24 mouse cellular contexts compared by ENCODE assay signal in genomic region chr1:20839911-20840310, GRCm38 (mm10). TPM values are rescaled to one million over a fixed set of nuclear protein-coding genes. Genes with fewer than 3 reads are reported as not detected.
DNase-seq lines count a peak whose midpoint lies in the region; ATAC-seq and TF ChIP-seq lines count a peak whose summit lies in the region.
"Had no signal": no experiment of that assay in that cellular context is flagged by ENCODE, and none has a peak within 500 bp of the region (broad histone marks: within the 10 kb centered on the region; RNA-seq: fewer than 3 reads in every experiment).

No protein-coding gene starts in this region.

- 76% methylated on average over 3 of the region's 3 CpGs for WGBS in midbrain, embryonic 14.5 days
- 68% methylated on average over 3 of the region's 3 CpGs for WGBS in midbrain, embryonic 15.5 days
- 73% methylated on average over 3 of the region's 3 CpGs for WGBS in kidney, embryonic 16.5 days

- H3K4me1 ChIP-seq in midbrain, embryonic 14.5 days (ENCODE audit: control insufficient read depth, insufficient read depth, low read length), result peaks cover 2% of the 10 kb centered on the region; the same call in 1 of the 2 replicates
- no peaks in the 10 kb centered on the region for H3K4me1 ChIP-seq in midbrain, embryonic 15.5 days
- H3K4me1 ChIP-seq in kidney, embryonic 16.5 days (ENCODE audit: insufficient read depth, low read length), result no peaks in the 10 kb centered on the region
- H3K4me1 ChIP-seq: embryonic facial prominence, embryonic 10.5 days; liver, embryonic 12.5 days; neural tube, embryonic 13.5 days had no signal

- no peak for TF ChIP-seq CTCF in layer of hippocampus, adult 2 months (conservative IDR thresholded peaks at IDR 0.05)

- H3K9ac ChIP-seq in midbrain, embryonic 14.5 days (replicated peaks; ENCODE audit: low read length), result no peak overlapping the region
- H3K9ac ChIP-seq in midbrain, embryonic 15.5 days, result no peak overlapping the region
- H3K9ac ChIP-seq in kidney, embryonic 16.5 days (replicated peaks; ENCODE audit: low read length), result no peak overlapping the region
- H3K9ac ChIP-seq: hindbrain, embryonic 14.5 days; liver, embryonic 12.5 days; neural tube, embryonic 13.5 days had no signal

- no peak overlapping the region for H3K4me2 ChIP-seq in midbrain, embryonic 14.5 days (ENCODE audit: low read length)
- no peak overlapping the region for H3K4me2 ChIP-seq in midbrain, embryonic 15.5 days
- H3K4me2 ChIP-seq in kidney, embryonic 16.5 days (replicated peaks; ENCODE audit: low read depth, low read length), result no peak overlapping the region
- H3K4me2 ChIP-seq: hindbrain, embryonic 14.5 days; liver, embryonic 12.5 days; neural tube, embryonic 13.5 days had no signal

- no peak overlapping the region for H3K4me3 ChIP-seq in midbrain, embryonic 14.5 days (replicated peaks; ENCODE audit: low read depth, low read length)
- no peak overlapping the region for H3K4me3 ChIP-seq in midbrain, embryonic 15.5 days
- no peak overlapping the region for H3K4me3 ChIP-seq in layer of hippocampus, adult 2 months
- H3K4me3 ChIP-seq in kidney, embryonic 16.5 days (ENCODE audit: low read length), result no peak overlapping the region
- H3K4me3 ChIP-seq: embryonic facial prominence, embryonic 10.5 days; liver, embryonic 12.5 days; neural tube, embryonic 13.5 days had no signal

- no peaks in the 10 kb centered on the region for H3K9me3 ChIP-seq in midbrain, embryonic 14.5 days (ENCODE audit: control insufficient read depth, low read length)
- no peaks in the 10 kb centered on the region for H3K9me3 ChIP-seq in midbrain, embryonic 15.5 days
- H3K9me3 ChIP-seq in kidney, embryonic 16.5 days (ENCODE audit: low read length), result no peaks in the 10 kb centered on the region
- H3K9me3 ChIP-seq: embryonic facial prominence, embryonic 10.5 days; liver, embryonic 12.5 days; neural tube, embryonic 13.5 days had no signal

- no peak for ATAC-seq in midbrain, embryonic 14.5 days (ENCODE audit: low FRiP score, low TSS enrichment)
- ATAC-seq in midbrain, embryonic 15.5 days (replicated peaks), result no peak
- ATAC-seq in inflammation-experienced regulatory T-cells, adult 6 months, result no peak
- no peak for ATAC-seq in kidney, embryonic 16.5 days (ENCODE audit: low FRiP score, low TSS enrichment)
- ATAC-seq: liver, embryonic 12.5 days had no signal

- H3K27ac ChIP-seq in midbrain, embryonic 14.5 days (replicated peaks; ENCODE audit: low read depth, low read length), result no peak overlapping the region
- H3K27ac ChIP-seq in midbrain, embryonic 15.5 days, result no peak overlapping the region
- H3K27ac ChIP-seq in layer of hippocampus, adult 2 months, result no peak overlapping the region
- no peak overlapping the region for H3K27ac ChIP-seq in kidney, embryonic 16.5 days (ENCODE audit: low read length)
- H3K27ac ChIP-seq: embryonic facial prominence, embryonic 10.5 days; hindbrain, embryonic 14.5 days; liver, embryonic 12.5 days; neural tube, embryonic 13.5 days had no signal

- H3K27me3 ChIP-seq in midbrain, embryonic 14.5 days (ENCODE audit: control insufficient read depth, insufficient read depth, low read length), result no peaks in the 10 kb centered on the region
- H3K27me3 ChIP-seq in midbrain, embryonic 15.5 days (replicated peaks), result no peaks in the 10 kb centered on the region
- no peaks in the 10 kb centered on the region for H3K27me3 ChIP-seq in kidney, embryonic 16.5 days (ENCODE audit: insufficient read depth, low read length)
- H3K27me3 ChIP-seq: liver, embryonic 12.5 days; neural tube, embryonic 13.5 days had no signal

- no peaks in the 10 kb centered on the region for H3K36me3 ChIP-seq in midbrain, embryonic 14.5 days (ENCODE audit: control insufficient read depth, insufficient read depth, low read length)
- H3K36me3 ChIP-seq in midbrain, embryonic 15.5 days (replicated peaks), result no peaks in the 10 kb centered on the region
- no peaks in the 10 kb centered on the region for H3K36me3 ChIP-seq in kidney, embryonic 16.5 days (ENCODE audit: insufficient read depth, low read length)
- H3K36me3 ChIP-seq: embryonic facial prominence, embryonic 10.5 days; liver, embryonic 12.5 days; neural tube, embryonic 13.5 days had no signal

- peak; percentile 11 for DNase-seq in midbrain, embryonic 14.5 days
- peak; percentile 66 for DNase-seq in cerebellum, adult 11 months
- DNase-seq in cerebellum, adult 8-10 months, result peak; percentile 67
- DNase-seq in layer of hippocampus, adult 2 months (ENCODE audit: low spot score in 2 of 2), result peak; percentile 42 to 44
- no peak for DNase-seq in urinary bladder, postnatal 10 days (ENCODE audit: low spot score)
- DNase-seq: adrenal gland, adult 2 months; gastrocnemius, postnatal 10 days; heart, adult 18-20 months; heart, postnatal 36 days; kidney, adult 18-20 months; kidney, postnatal 14 days; lung, adult 2 months; lung, postnatal 4 days; thymus, adult 2 months had no signal

RNA-seq across cellular contexts. Expression of gene Mcm3, which starts 19.8 kb away (rescaled TPM):
- 16.6 and 28.3 TPM in 2 replicates for polyA plus RNA-seq in midbrain, embryonic 14.5 days (2014; fragmentation: Nextera tagmentation; extraction: Ambion mirVana)
- polyA plus RNA-seq in midbrain, embryonic 15.5 days (2015; fragmentation: Nextera tagmentation; extraction: Ambion mirVana), result 18.9 and 20.5 TPM in 2 replicates
- 1 to 10 TPM; 4.0 to 5.0 TPM for total RNA-seq in layer of hippocampus, adult 2 months (2021)
- 100 to 1,000 TPM in 1 of 3 experiments, 10 to 100 TPM in 2; 42.6 to 127 (median 54.3) TPM for polyA plus RNA-seq in inflammation-experienced regulatory T-cells, adult 6 months (2017; shearing (Covaris generic))
- 179 and 182 TPM in 2 replicates for polyA plus RNA-seq in kidney, embryonic 16.5 days (2015; fragmentation: Nextera tagmentation; extraction: Ambion mirVana)

RNA-seq across cellular contexts. Expression of gene Il17f, which starts 49.5 kb away (rescaled TPM):
- not detected in 2 replicates for polyA plus RNA-seq in midbrain, embryonic 14.5 days (2014; fragmentation: Nextera tagmentation; extraction: Ambion mirVana)
- not detected in 2 replicates for polyA plus RNA-seq in midbrain, embryonic 15.5 days (2015; fragmentation: Nextera tagmentation; extraction: Ambion mirVana)
- under 1 TPM; 0.39 to 0.46 TPM for total RNA-seq in layer of hippocampus, adult 2 months (2021)
- polyA plus RNA-seq in inflammation-experienced regulatory T-cells, adult 6 months (2017; shearing (Covaris generic)), result 1 to 10 TPM in 1 of 3 experiments, under 1 TPM in 1, not detected in 1; 0.80 to 1.2 TPM
- not detected in 2 replicates for polyA plus RNA-seq in kidney, embryonic 16.5 days (2015; fragmentation: Nextera tagmentation; extraction: Ambion mirVana)
- total RNA-seq: adrenal gland, adult 2 months; heart, adult 18-20 months; heart, postnatal 36 days; left cerebral cortex, adult 18-20 months had no signal
- polyA plus RNA-seq: adrenal gland, adult 2 months; hindbrain, embryonic 14.5 days; limb, embryonic 11.5 days; lung, adult 2 months; neural tube, embryonic 13.5 days; stomach, embryonic 16.5 days had no signal

RNA-seq across cellular contexts. Expression of gene Paqr8, which starts 50.5 kb away (rescaled TPM):
- polyA plus RNA-seq in midbrain, embryonic 14.5 days (2014; fragmentation: Nextera tagmentation; extraction: Ambion mirVana), result 25.7 and 26.7 TPM in 2 replicates
- 23.7 and 24.2 TPM in 2 replicates for polyA plus RNA-seq in midbrain, embryonic 15.5 days (2015; fragmentation: Nextera tagmentation; extraction: Ambion mirVana)
- total RNA-seq in layer of hippocampus, adult 2 months (2021), result 100 to 1,000 TPM; 143 to 157 TPM
- polyA plus RNA-seq in inflammation-experienced regulatory T-cells, adult 6 months (2017; shearing (Covaris generic)), result 1 to 10 TPM; 3.0 to 4.8 (median 3.3) TPM
- polyA plus RNA-seq in kidney, embryonic 16.5 days (2015; fragmentation: Nextera tagmentation; extraction: Ambion mirVana), result 4.7 and 5.2 TPM in 2 replicates
